Mouse (Mus musculus): ENCODE results near the gene Olfr522. TPM values are rescaled to one million over a fixed set of nuclear protein-coding genes. Genes with fewer than 3 reads are reported as not detected.

Olfr522 gene
- polyA plus RNA-seq, 1 experiment from 2014 or later, result not detected

GRCm38 (mm10) chr7:140172936-140173335, 8.4 kb upstream of the Olfr522 start, which contains the start of gene Olfr523:
Gene Olfr523, plus strand, starts transcription at chr7:140173217.
- Histone ChIP-seq H3K9me3 (ENCODE audit: control insufficient read depth, low read length) (no peaks in the 10 kb centered on the region), H3K4me3 (ENCODE audit: low read length) (no peak within 1 kb of the TSS), H3K9ac (ENCODE audit: low read depth, low read length) (no peak within 1 kb of the TSS), H3K27ac (ENCODE audit: low read depth, low read length) (no peak within 1 kb of the TSS), H3K27me3 (ENCODE audit: control insufficient read depth, insufficient read depth, low read length) (no peaks in the 10 kb centered on the region), H3K36me3 (ENCODE audit: control insufficient read depth, insufficient read depth, low read length) (no peaks in the 10 kb centered on the region), H3K4me1 (ENCODE audit: control insufficient read depth, insufficient read depth, low read length) (no peaks in the 10 kb centered on the region), H3K4me2 (replicated peaks; ENCODE audit: low read depth, low read length) (no peak within 1 kb of the TSS)
- WGBS, result 71% methylated on average over 1 of the region's 1 CpGs
- no peak for ATAC-seq (ENCODE audit: low FRiP score, low TSS enrichment)

- no peak for ATAC-seq (ENCODE audit: low FRiP score, low TSS enrichment)
- no peak overlapping the region for H3K27ac ChIP-seq (ENCODE audit: low read depth, low read length)
- no peak overlapping the region for H3K4me3 ChIP-seq (ENCODE audit: low read length)
- no peak overlapping the region for H3K4me2 ChIP-seq (replicated peaks; ENCODE audit: low read depth, low read length)
- H3K4me1 ChIP-seq (ENCODE audit: control insufficient read depth, insufficient read depth, low read length), result no peaks in the 10 kb centered on the region
- no peaks in the 10 kb centered on the region for H3K9me3 ChIP-seq (ENCODE audit: control insufficient read depth, low read length)
- 92% methylated on average over 3 of the region's 3 CpGs for WGBS
- H3K27me3 ChIP-seq (ENCODE audit: control insufficient read depth, insufficient read depth, low read length), result no peaks in the 10 kb centered on the region
- H3K36me3 ChIP-seq (ENCODE audit: control insufficient read depth, insufficient read depth, low read length), result no peaks in the 10 kb centered on the region
- H3K9ac ChIP-seq (ENCODE audit: low read depth, low read length), result no peak overlapping the region
These were observed 6.3 kb upstream of the Olfr522 start for GRCm38 (mm10) chr7:140170863-140171262.

DNA sequence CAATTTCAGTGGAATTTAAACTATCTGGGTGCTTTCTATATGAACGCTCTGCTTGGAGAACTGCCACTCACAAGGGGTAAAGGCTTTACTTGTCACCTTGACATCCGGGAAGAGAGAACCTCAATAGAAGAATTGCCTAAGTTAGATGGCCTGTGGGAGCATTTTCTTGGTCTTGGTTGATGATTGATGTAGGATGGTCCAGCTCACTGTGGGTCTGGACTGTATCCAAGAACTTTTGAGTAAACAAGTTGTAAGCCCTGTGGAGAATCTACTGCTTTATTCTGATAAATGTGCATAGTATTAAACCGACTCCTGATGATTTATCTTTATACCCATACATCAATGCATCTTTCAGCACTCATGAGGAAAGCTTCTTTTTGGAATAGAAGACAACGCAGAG, 4.8 kb upstream of the Olfr522 start:
- Histone ChIP-seq H3K4me1 (ENCODE audit: control insufficient read depth, insufficient read depth, low read length) (no peaks in the 10 kb centered on the region), H3K9ac (ENCODE audit: low read depth, low read length) (no peak overlapping the region), H3K36me3 (ENCODE audit: control insufficient read depth, insufficient read depth, low read length) (no peaks in the 10 kb centered on the region), H3K4me2 (replicated peaks; ENCODE audit: low read depth, low read length) (no peak overlapping the region), H3K4me3 (ENCODE audit: low read length) (no peak overlapping the region), H3K27me3 (ENCODE audit: control insufficient read depth, insufficient read depth, low read length) (no peaks in the 10 kb centered on the region), H3K27ac (ENCODE audit: low read depth, low read length) (no peak overlapping the region), H3K9me3 (ENCODE audit: control insufficient read depth, low read length) (no peaks in the 10 kb centered on the region)
- ATAC-seq (ENCODE audit: low FRiP score, low TSS enrichment), result no peak
- WGBS, result 77% methylated on average over 4 of the region's 4 CpGs

DNA sequence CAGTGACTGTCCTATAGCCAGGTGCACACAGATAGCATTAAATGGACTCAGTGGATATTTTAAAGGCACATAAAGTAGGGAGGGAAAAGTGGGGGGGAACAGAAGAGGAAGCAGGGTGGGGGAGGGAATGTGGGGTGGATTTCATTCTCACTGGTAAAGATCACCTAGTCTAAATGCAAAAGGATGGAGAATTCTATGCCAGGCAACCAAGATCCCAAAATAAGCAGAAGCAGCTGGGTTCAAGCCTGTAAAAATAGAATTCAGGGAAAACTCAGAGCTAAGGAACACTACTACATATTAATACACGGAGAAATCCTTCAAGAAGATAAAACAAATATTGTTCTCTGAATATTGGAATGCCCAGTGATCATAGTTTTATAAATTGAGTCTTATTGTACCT, 3.4 kb upstream of the Olfr522 start:
- WGBS, result 84% methylated on average over 1 of the region's 1 CpGs
- ATAC-seq (ENCODE audit: low FRiP score, low TSS enrichment), result no peak
- H3K4me3 ChIP-seq (ENCODE audit: low read length), result no peak overlapping the region
- no peak overlapping the region for H3K9ac ChIP-seq (ENCODE audit: low read depth, low read length)
- H3K9me3 ChIP-seq (ENCODE audit: control insufficient read depth, low read length), result no peaks in the 10 kb centered on the region
- H3K4me2 ChIP-seq (replicated peaks; ENCODE audit: low read depth, low read length), result no peak overlapping the region
- no peaks in the 10 kb centered on the region for H3K4me1 ChIP-seq (ENCODE audit: control insufficient read depth, insufficient read depth, low read length)
- no peaks in the 10 kb centered on the region for H3K36me3 ChIP-seq (ENCODE audit: control insufficient read depth, insufficient read depth, low read length)
- H3K27me3 ChIP-seq (ENCODE audit: control insufficient read depth, insufficient read depth, low read length), result no peaks in the 10 kb centered on the region
- no peak overlapping the region for H3K27ac ChIP-seq (ENCODE audit: low read depth, low read length)

GRCm38 (mm10) chr7:140160363-140160762, 4.2 kb downstream of the Olfr522 start:
- H3K4me3 ChIP-seq (ENCODE audit: low read length), result no peak overlapping the region
- no peaks in the 10 kb centered on the region for H3K27me3 ChIP-seq (ENCODE audit: control insufficient read depth, insufficient read depth, low read length)
- H3K9ac ChIP-seq (ENCODE audit: low read depth, low read length), result no peak overlapping the region
- no peak for ATAC-seq (ENCODE audit: low FRiP score, low TSS enrichment)
- no peaks in the 10 kb centered on the region for H3K4me1 ChIP-seq (ENCODE audit: control insufficient read depth, insufficient read depth, low read length)
- H3K36me3 ChIP-seq (ENCODE audit: control insufficient read depth, insufficient read depth, low read length), result no peaks in the 10 kb centered on the region
- no peak overlapping the region for H3K27ac ChIP-seq (ENCODE audit: low read depth, low read length)
- no peaks in the 10 kb centered on the region for H3K9me3 ChIP-seq (ENCODE audit: control insufficient read depth, low read length)
- H3K4me2 ChIP-seq (replicated peaks; ENCODE audit: low read depth, low read length), result no peak overlapping the region
- WGBS, result 79% methylated on average over 3 of the region's 3 CpGs

GRCm38 (mm10) chr7:140154218-140154927, 10.2 kb downstream of the Olfr522 start, which contains the start of gene Sprn:
Gene Sprn, minus strand, starts transcription at chr7:140154877.
- under 1% methylated on average over 27 of the region's 28 CpGs for WGBS
- Histone ChIP-seq H3K27ac (ENCODE audit: low read depth, low read length) (no peak within 1 kb of the TSS), H3K36me3 (ENCODE audit: control insufficient read depth, insufficient read depth, low read length) (no peaks in the 10 kb centered on the region; the same call in 1 of the 2 replicates), H3K9me3 (ENCODE audit: control insufficient read depth, low read length) (no peaks in the 10 kb centered on the region), H3K4me3 (ENCODE audit: low read length) (peak within 1 kb of the TSS; percentile 23), H3K4me1 (ENCODE audit: control insufficient read depth, insufficient read depth, low read length) (peaks cover 11% of the 10 kb centered on the region; the same call in 1 of the 2 replicates), H3K4me2 (replicated peaks; ENCODE audit: low read depth, low read length) (peak within 1 kb of the TSS; percentile 48), H3K27me3 (ENCODE audit: control insufficient read depth, insufficient read depth, low read length) (peaks cover 21% of the 10 kb centered on the region), H3K9ac (ENCODE audit: low read depth, low read length) (peak within 1 kb of the TSS; percentile 37; the same call in 1 of the 2 replicates)
- peak; percentile 61 for ATAC-seq (ENCODE audit: low FRiP score, low TSS enrichment)

DNA sequence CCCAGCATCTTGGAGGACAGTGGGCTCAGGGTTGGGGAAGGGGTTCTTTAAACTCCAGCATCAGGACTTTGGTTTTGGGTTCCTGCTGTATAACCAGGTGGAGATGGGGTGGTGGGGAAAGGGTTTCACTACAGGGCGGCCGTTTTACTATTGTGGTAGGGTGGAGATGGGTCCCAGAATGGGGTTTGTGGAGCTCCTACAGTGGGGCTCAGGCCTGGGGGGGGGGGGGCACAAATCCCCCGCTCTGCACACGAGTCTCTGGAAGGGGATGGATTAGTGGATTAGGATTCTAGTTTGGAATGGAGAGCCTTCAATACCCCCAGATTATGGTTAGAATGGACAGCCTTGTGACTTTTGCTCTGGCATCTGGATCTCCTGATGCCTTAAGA, 10.7 kb downstream of the Olfr522 start:
- ATAC-seq (ENCODE audit: low FRiP score, low TSS enrichment), result no peak
- no peaks in the 10 kb centered on the region for H3K9me3 ChIP-seq (ENCODE audit: control insufficient read depth, low read length)
- H3K36me3 ChIP-seq (ENCODE audit: control insufficient read depth, insufficient read depth, low read length), result no peaks in the 10 kb centered on the region; the same call in 1 of the 2 replicates
- H3K27ac ChIP-seq (ENCODE audit: low read depth, low read length), result no peak overlapping the region
- peaks cover 21% of the 10 kb centered on the region for H3K27me3 ChIP-seq (ENCODE audit: control insufficient read depth, insufficient read depth, low read length)
- H3K4me2 ChIP-seq (replicated peaks; ENCODE audit: low read depth, low read length), result peak overlapping the region; percentile 48
- 24% methylated on average over 4 of the region's 4 CpGs for WGBS
- no peak overlapping the region for H3K9ac ChIP-seq (ENCODE audit: low read depth, low read length)
- H3K4me3 ChIP-seq (ENCODE audit: low read length), result peak overlapping the region; percentile 23; the same call in 1 of the 2 replicates
- H3K4me1 ChIP-seq (ENCODE audit: control insufficient read depth, insufficient read depth, low read length), result peaks cover 11% of the 10 kb centered on the region; the same call in 1 of the 2 replicates

GRCm38 (mm10) chr7:140153383-140153782, 11.2 kb downstream of the Olfr522 start:
- H3K4me3 ChIP-seq (ENCODE audit: low read length), result peak overlapping the region; percentile 29
- H3K27me3 ChIP-seq (ENCODE audit: control insufficient read depth, insufficient read depth, low read length), result peaks cover 21% of the 10 kb centered on the region
- peaks cover 11% of the 10 kb centered on the region; the same call in 1 of the 2 replicates for H3K4me1 ChIP-seq (ENCODE audit: control insufficient read depth, insufficient read depth, low read length)
- 2% methylated on average over 28 of the region's 28 CpGs for WGBS
- no peaks in the 10 kb centered on the region for H3K9me3 ChIP-seq (ENCODE audit: control insufficient read depth, low read length)
- no peak overlapping the region for H3K27ac ChIP-seq (ENCODE audit: low read depth, low read length)
- no peaks in the 10 kb centered on the region; the same call in 1 of the 2 replicates for H3K36me3 ChIP-seq (ENCODE audit: control insufficient read depth, insufficient read depth, low read length)
- peak overlapping the region; percentile 34; the same call in 1 of the 2 replicates for H3K9ac ChIP-seq (ENCODE audit: low read depth, low read length)
- ATAC-seq (ENCODE audit: low FRiP score, low TSS enrichment), result no peak
- peak overlapping the region; percentile 48 for H3K4me2 ChIP-seq (replicated peaks; ENCODE audit: low read depth, low read length)

DNA sequence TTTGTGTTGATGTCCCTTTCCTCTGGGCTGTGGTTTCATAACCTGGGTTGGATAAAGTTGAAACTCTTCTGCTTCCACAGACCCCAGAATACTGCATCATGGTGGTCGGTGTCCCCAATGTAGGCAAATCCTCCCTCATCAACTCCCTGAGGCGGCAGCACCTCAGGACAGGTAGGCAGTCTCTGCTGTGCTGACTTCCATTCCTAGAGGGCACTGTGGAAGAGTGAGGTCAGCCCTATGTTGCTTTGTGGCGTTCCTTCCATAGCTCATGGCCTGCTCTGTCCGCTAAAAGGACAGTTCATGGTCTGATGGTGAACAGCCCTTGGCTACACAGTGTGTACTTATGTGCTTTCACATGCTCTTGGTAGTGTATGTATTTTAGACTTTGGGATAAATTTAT, 20.0 kb downstream of the Olfr522 start:
- no peaks in the 10 kb centered on the region for H3K27me3 ChIP-seq (ENCODE audit: control insufficient read depth, insufficient read depth, low read length)
- H3K4me2 ChIP-seq (replicated peaks; ENCODE audit: low read depth, low read length), result no peak overlapping the region
- H3K36me3 ChIP-seq (ENCODE audit: control insufficient read depth, insufficient read depth, low read length), result no peaks in the 10 kb centered on the region; the same call in 1 of the 2 replicates
- 86% methylated on average over 4 of the region's 4 CpGs for WGBS
- no peaks in the 10 kb centered on the region for H3K4me1 ChIP-seq (ENCODE audit: control insufficient read depth, insufficient read depth, low read length)
- no peak overlapping the region for H3K9ac ChIP-seq (ENCODE audit: low read depth, low read length)
- no peak overlapping the region for H3K4me3 ChIP-seq (ENCODE audit: low read length)
- H3K27ac ChIP-seq (ENCODE audit: low read depth, low read length), result no peak overlapping the region
- no peak for ATAC-seq (ENCODE audit: low FRiP score, low TSS enrichment)
- H3K9me3 ChIP-seq (ENCODE audit: control insufficient read depth, low read length), result no peaks in the 10 kb centered on the region
